Comparison of ENCODE assay signal across 17 mouse cellular contexts in the genomic region with DNA sequence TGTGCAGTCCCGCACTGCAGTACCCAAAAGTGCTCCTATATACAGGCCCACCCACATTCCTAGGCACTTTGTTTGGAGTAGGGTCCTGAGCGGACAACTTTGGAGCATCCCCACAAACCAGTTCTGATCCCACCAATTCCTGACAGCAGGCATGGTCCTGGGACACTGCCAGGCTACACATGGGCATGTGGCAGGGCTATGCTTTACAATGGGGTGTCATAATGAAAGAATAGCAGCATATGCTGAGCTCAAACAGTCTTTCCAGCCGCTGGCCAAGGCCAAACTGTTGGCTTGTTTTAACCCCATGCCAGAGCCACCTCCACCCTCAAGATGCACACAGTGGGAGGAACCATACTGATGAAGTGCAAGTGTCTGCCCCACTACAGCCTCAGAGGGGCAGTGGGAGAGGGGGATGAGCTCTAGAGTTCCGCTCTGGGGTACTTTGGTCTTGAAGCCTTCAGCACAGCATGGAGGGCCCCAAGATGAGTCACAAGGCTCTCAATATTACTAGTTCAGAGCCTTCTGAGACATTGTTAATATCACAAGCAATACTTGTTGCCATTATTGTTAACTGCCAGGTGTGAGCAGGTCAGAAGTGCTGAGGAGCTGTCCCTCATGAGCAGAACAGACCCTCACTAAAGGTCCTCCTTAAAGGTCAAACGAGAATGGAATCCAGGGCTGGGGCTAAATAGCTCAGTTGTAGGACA. TPM values are rescaled to one million over a fixed set of nuclear protein-coding genes. Genes with fewer than 3 reads are reported as not detected.
DNase-seq lines count a peak whose midpoint lies in the region; ATAC-seq and TF ChIP-seq lines count a peak whose summit lies in the region.
"Had no signal": no experiment of that assay in that cellular context is flagged by ENCODE, and none has a peak within 500 bp of the region (broad histone marks: within the 10 kb centered on the region; RNA-seq: fewer than 3 reads in every experiment).

No protein-coding gene starts in this region.

- H3K36me3 ChIP-seq in forebrain, embryonic 14.5 days (ENCODE audit: control insufficient read depth, insufficient read depth, low read length) = no peaks in the 10 kb centered on the region
- no peaks in the 10 kb centered on the region for H3K36me3 ChIP-seq in forebrain, postnatal 0 days (ENCODE audit: insufficient read depth)
- H3K36me3 ChIP-seq in heart, embryonic 12.5 days = no peaks in the 10 kb centered on the region
- H3K36me3 ChIP-seq: embryonic facial prominence, embryonic 10.5 days; embryonic facial prominence, embryonic 12.5 days; forebrain, embryonic 12.5 days; forebrain, embryonic 15.5 days had no signal

- DNase-seq in forebrain, embryonic 14.5 days (ENCODE audit: low spot score) = peak; percentile 14
- no peak for DNase-seq in forebrain, postnatal 0 days
- peak; percentile 85 for DNase-seq in heart, adult 11 months
- DNase-seq in layer of hippocampus, adult 18-20 months (ENCODE audit: low spot score in 2 of 2) = no peak
- DNase-seq: adrenal gland, adult 2 months; adrenal gland, postnatal 10 days; adrenal gland, postnatal 25 days; B cell, adult 2 months; cerebellum, adult 11-12 months; cerebellum, adult 2 months; cerebellum, adult 9-10 months had no signal

- H3K9ac ChIP-seq in forebrain, embryonic 14.5 days (ENCODE audit: low read length) = no peak overlapping the region
- H3K9ac ChIP-seq in forebrain, postnatal 0 days = no peak overlapping the region
- no peak overlapping the region for H3K9ac ChIP-seq in heart, embryonic 12.5 days
- H3K9ac ChIP-seq: embryonic facial prominence, embryonic 12.5 days; forebrain, embryonic 12.5 days; forebrain, embryonic 15.5 days had no signal

- H3K4me2 ChIP-seq in forebrain, embryonic 14.5 days (ENCODE audit: low read length) = no peak overlapping the region
- H3K4me2 ChIP-seq in forebrain, postnatal 0 days (ENCODE audit: low read depth) = no peak overlapping the region
- no peak overlapping the region for H3K4me2 ChIP-seq in heart, embryonic 12.5 days
- H3K4me2 ChIP-seq: embryonic facial prominence, embryonic 12.5 days; forebrain, embryonic 12.5 days; forebrain, embryonic 15.5 days had no signal

- 80% methylated on average over 5 of the region's 5 CpGs for WGBS in forebrain, embryonic 14.5 days
- 72% methylated on average over 5 of the region's 5 CpGs for WGBS in forebrain, postnatal 0 days
- WGBS in heart, embryonic 12.5 days = 80% methylated on average over 5 of the region's 5 CpGs

- no peaks in the 10 kb centered on the region for H3K9me3 ChIP-seq in forebrain, embryonic 14.5 days (replicated peaks; ENCODE audit: control insufficient read depth, low read length)
- H3K9me3 ChIP-seq in forebrain, postnatal 0 days (ENCODE audit: low read length) = no peaks in the 10 kb centered on the region
- no peaks in the 10 kb centered on the region for H3K9me3 ChIP-seq in heart, embryonic 12.5 days (replicated peaks)
- H3K9me3 ChIP-seq: embryonic facial prominence, embryonic 10.5 days; embryonic facial prominence, embryonic 12.5 days; forebrain, embryonic 12.5 days; forebrain, embryonic 15.5 days had no signal

- TF ChIP-seq CTCF in forebrain, postnatal 0 days (IDR thresholded peaks at IDR 0.05; ENCODE audit: low read depth) = no peak

- H3K4me1 ChIP-seq in forebrain, embryonic 14.5 days (ENCODE audit: control insufficient read depth, insufficient read depth, low read length) = no peaks in the 10 kb centered on the region
- no peaks in the 10 kb centered on the region for H3K4me1 ChIP-seq in forebrain, postnatal 0 days (ENCODE audit: insufficient read depth)
- H3K4me1 ChIP-seq in heart, embryonic 12.5 days (replicated peaks) = peaks cover 15% of the 10 kb centered on the region

- H3K27me3 ChIP-seq in forebrain, embryonic 14.5 days (replicated peaks; ENCODE audit: control insufficient read depth, insufficient read depth, low read length) = no peaks in the 10 kb centered on the region
- H3K27me3 ChIP-seq in forebrain, postnatal 0 days (ENCODE audit: insufficient read depth, low read length) = no peaks in the 10 kb centered on the region
- H3K27me3 ChIP-seq in heart, embryonic 12.5 days (replicated peaks) = no peaks in the 10 kb centered on the region
- H3K27me3 ChIP-seq: embryonic facial prominence, embryonic 12.5 days; forebrain, embryonic 12.5 days; forebrain, embryonic 15.5 days had no signal

- ATAC-seq in forebrain, embryonic 14.5 days = no peak
- no peak for ATAC-seq in forebrain, postnatal 0 days
- no peak for ATAC-seq in heart, embryonic 12.5 days (ENCODE audit: insufficient number of reproducible peaks, low FRiP score)
- ATAC-seq: CD4-positive, CD25-positive, alpha-beta regulatory T cell, adult 4 months; forebrain, embryonic 15.5 days had no signal

- no peak overlapping the region for H3K4me3 ChIP-seq in forebrain, embryonic 14.5 days (ENCODE audit: low read depth, low read length)
- H3K4me3 ChIP-seq in forebrain, postnatal 0 days (ENCODE audit: low read depth, low read length) = no peak overlapping the region
- no peak overlapping the region for H3K4me3 ChIP-seq in heart, embryonic 12.5 days
- H3K4me3 ChIP-seq: embryonic facial prominence, embryonic 10.5 days; embryonic facial prominence, embryonic 12.5 days; forebrain, embryonic 12.5 days; forebrain, embryonic 15.5 days had no signal

- H3K27ac ChIP-seq in forebrain, embryonic 14.5 days (ENCODE audit: low read depth, low read length) = no peak overlapping the region
- H3K27ac ChIP-seq in forebrain, postnatal 0 days (ENCODE audit: low read depth, low read length) = no peak overlapping the region
- H3K27ac ChIP-seq in heart, embryonic 12.5 days (ENCODE audit: poor library complexity, severe bottlenecking) = no peak overlapping the region
- H3K27ac ChIP-seq: embryonic facial prominence, embryonic 10.5 days; embryonic facial prominence, embryonic 12.5 days; forebrain, embryonic 12.5 days; forebrain, embryonic 15.5 days had no signal

RNA-seq across cellular contexts. Expression of gene Zmat5, which starts 12.2 kb away (rescaled TPM):
- polyA plus RNA-seq in forebrain, embryonic 14.5 days (2014; fragmentation: Nextera tagmentation; extraction: Ambion mirVana) = 77.3 and 92.4 TPM in 2 replicates
- 20.6 and 29.5 TPM in 2 replicates for total RNA-seq in forebrain, postnatal 0 days (2014; rRNA removed)
- 62.6 and 78.7 TPM in 2 replicates for polyA plus RNA-seq in forebrain, postnatal 0 days (2015; fragmentation: Nextera tagmentation; extraction: Ambion mirVana)
- 48.1 and 53.6 TPM in 2 replicates for polyA plus RNA-seq in heart, embryonic 12.5 days (2016; fragmentation: Nextera tagmentation; extraction: Ambion mirVana)
- 10 to 100 TPM; 32.4 to 34.4 TPM for total RNA-seq in layer of hippocampus, adult 18-20 months (2021)

RNA-seq across cellular contexts. Expression of gene Uqcr10, which starts 12.5 kb away (rescaled TPM):
- polyA plus RNA-seq in forebrain, embryonic 14.5 days (2014; fragmentation: Nextera tagmentation; extraction: Ambion mirVana) = 538 and 693 TPM in 2 replicates
- 171 and 220 TPM in 2 replicates for total RNA-seq in forebrain, postnatal 0 days (2014; rRNA removed)
- polyA plus RNA-seq in forebrain, postnatal 0 days (2015; fragmentation: Nextera tagmentation; extraction: Ambion mirVana) = 797 and 1,037 TPM in 2 replicates
- 1,618 and 1,621 TPM in 2 replicates for polyA plus RNA-seq in heart, embryonic 12.5 days (2016; fragmentation: Nextera tagmentation; extraction: Ambion mirVana)
- total RNA-seq in layer of hippocampus, adult 18-20 months (2021) = 100 to 1,000 TPM; 372 to 389 TPM

RNA-seq across cellular contexts. Expression of gene Cabp7, which starts 29.9 kb away (rescaled TPM):
- polyA plus RNA-seq in forebrain, embryonic 14.5 days (2014; fragmentation: Nextera tagmentation; extraction: Ambion mirVana) = 1.4 and 1.5 TPM in 2 replicates
- 5.3 and 5.5 TPM in 2 replicates for total RNA-seq in forebrain, postnatal 0 days (2014; rRNA removed)
- polyA plus RNA-seq in forebrain, postnatal 0 days (2015; fragmentation: Nextera tagmentation; extraction: Ambion mirVana) = 1.3 and 1.6 TPM in 2 replicates
- 0.15 and 0.18 TPM in 2 replicates for polyA plus RNA-seq in heart, embryonic 12.5 days (2016; fragmentation: Nextera tagmentation; extraction: Ambion mirVana)
- total RNA-seq in layer of hippocampus, adult 18-20 months (2021) = 100 to 1,000 TPM; 320 to 358 TPM
- total RNA-seq: adrenal gland, postnatal 25 days had no signal

Comparison
In these comparisons a context has a peak if more than half of its experiments do, and no peak if none do; other contexts are left out.
1. DNase-seq: peak in forebrain, embryonic 14.5 days (single experiment) and heart, adult 11 months (single experiment); none in forebrain, postnatal 0 days (single experiment) and layer of hippocampus, adult 18-20 months (0 of 2).